Mouse (Mus musculus) kidney, adult 2 months (tissue): ENCODE measurements around the gene Fam92b. TPM values are rescaled to one million over a fixed set of nuclear protein-coding genes. Genes with fewer than 3 reads are reported as not detected.

Experiments
- DNase-seq: peaks from one replicate; pipeline ENCODE4 v3.0.0; 2021
- H3K27ac ChIP-seq: fragments of 200-500 bp; 2 replicates; pipeline ENCODE4 v1.5.1; 2012; ENCODE audit warnings: low read depth, low read length, control low read depth, inconsistent platforms; ENCODE audit not compliant: insufficient read depth
- H3K27me3 ChIP-seq: fragments of 200-500 bp; replicated peaks from 2 replicates; pipeline ENCODE4 v1.6.1; 2012; ENCODE audit warnings: mild to moderate bottlenecking, moderate library complexity, low read length, inconsistent platforms; ENCODE audit not compliant: control insufficient read depth, insufficient read depth
- H3K36me3 ChIP-seq: fragments of 200-500 bp; 2 replicates; pipeline ENCODE4 v1.6.1; 2012; ENCODE audit warnings: mild to moderate bottlenecking, moderate library complexity, low read length, inconsistent platforms; ENCODE audit not compliant: control insufficient read depth, insufficient read depth
- H3K4me1 ChIP-seq: fragments of 200-500 bp; 2 replicates; pipeline ENCODE4 v1.6.1; 2011; ENCODE audit warnings: low read length; ENCODE audit not compliant: control insufficient read depth, insufficient read depth
- H3K4me3 ChIP-seq: fragments of 200-500 bp; 2 replicates; pipeline ENCODE4 v1.5.1; 2011; ENCODE audit warnings: mild to moderate bottlenecking, low read depth, low read length, control low read depth; ENCODE audit not compliant: insufficient read depth
- CTCF ChIP-seq: fragments of 200-500 bp; conservative IDR thresholded peaks from 2 replicates; pipeline ENCODE4 v1.5.1; 2011; ENCODE audit warnings: low read depth, mild to moderate bottlenecking, control low read depth, low read length, moderate library complexity, mixed read lengths; ENCODE audit not compliant: insufficient read depth, insufficient read length
- POLR2A ChIP-seq: fragments of 200-500 bp; IDR thresholded peaks from one replicate; pipeline ENCODE4 v1.6.1; 2011; ENCODE audit warnings: low read depth, low read length, control low read depth
- WGBS: fragments of 180-500 bp; shearing (Covaris S2); methylation state at CpG from one replicate; pipeline ENCODE4 v1.1.7; 2018; 5-methylcytosine and 5-hydroxymethylcytosine counted together
- polyA plus RNA-seq: library from polyadenylated mRNA; depleted of rRNA; stranded (reverse); fragments of >200 nt; gene quantifications from 2 replicates; pipeline ENCODE4 v1.2.3, GENCODE M21; 2012; rRNA removed

Fam92b gene
- polyA plus RNA-seq, 1 experiment = not detected

DNA sequence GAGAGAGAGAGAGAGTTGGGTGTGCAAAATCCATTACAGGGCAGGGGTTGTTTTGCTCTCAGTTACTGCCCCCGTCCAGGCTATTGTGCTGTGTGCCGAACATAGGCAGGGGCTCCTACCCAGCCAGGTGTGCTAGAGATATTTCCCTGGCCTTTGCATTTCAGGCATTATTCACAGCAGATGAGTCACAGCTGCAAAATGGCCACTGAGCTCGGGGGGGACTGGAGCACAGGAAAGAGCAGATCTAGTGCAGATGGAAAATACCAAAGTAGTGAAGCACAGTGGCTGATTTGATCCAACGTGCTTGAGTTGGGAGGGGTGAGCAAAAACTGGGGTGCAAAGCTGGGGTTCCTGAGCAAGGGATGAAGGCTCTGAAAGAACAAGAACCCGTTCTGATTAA lies 56.3 kb downstream of the Fam92b start:
- 54% methylated on average over 5 of the region's 5 CpGs for WGBS

DNA sequence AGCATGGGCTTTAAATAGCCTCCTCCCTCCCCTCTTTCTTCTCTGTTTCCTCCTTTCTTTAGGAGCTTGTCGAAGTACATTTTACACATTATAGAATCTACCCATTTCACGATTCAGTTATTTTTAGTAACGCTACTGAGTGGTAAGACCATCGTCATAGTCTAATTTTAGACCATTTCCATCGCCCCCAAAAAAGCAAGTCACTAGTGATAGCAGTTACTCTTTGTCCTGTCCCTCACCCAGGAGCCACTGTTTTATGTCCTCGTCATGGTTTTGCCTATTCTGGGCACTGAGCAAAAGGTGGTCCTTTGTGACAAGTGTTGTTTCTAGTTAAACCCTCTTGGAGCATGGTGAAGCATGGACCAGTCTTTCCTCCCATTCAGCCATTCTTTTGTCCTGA lies 57.3 kb downstream of the Fam92b start:
- no peaks in the 10 kb centered on the region for H3K36me3 ChIP-seq
- no peak overlapping the region for H3K27ac ChIP-seq
- no peak overlapping the region for H3K4me3 ChIP-seq
- no peak for DNase-seq
- 76% methylated on average over 6 of the region's 6 CpGs for WGBS
- no peaks in the 10 kb centered on the region for H3K27me3 ChIP-seq
- no peaks in the 10 kb centered on the region; the same call in 1 of the 2 replicates for H3K4me1 ChIP-seq
- TF ChIP-seq POLR2A (no peak), CTCF (no peak)

More for the DNA sequence above, 56.3 kb downstream of the Fam92b start:
- no peak overlapping the region for H3K4me3 ChIP-seq
- no peak overlapping the region for H3K27ac ChIP-seq
- H3K27me3 ChIP-seq = no peaks in the 10 kb centered on the region
- no peaks in the 10 kb centered on the region; the same call in 1 of the 2 replicates for H3K4me1 ChIP-seq
- H3K36me3 ChIP-seq = no peaks in the 10 kb centered on the region
- no peak for TF ChIP-seq POLR2A
- no peak for TF ChIP-seq CTCF
- DNase-seq = no peak

DNA sequence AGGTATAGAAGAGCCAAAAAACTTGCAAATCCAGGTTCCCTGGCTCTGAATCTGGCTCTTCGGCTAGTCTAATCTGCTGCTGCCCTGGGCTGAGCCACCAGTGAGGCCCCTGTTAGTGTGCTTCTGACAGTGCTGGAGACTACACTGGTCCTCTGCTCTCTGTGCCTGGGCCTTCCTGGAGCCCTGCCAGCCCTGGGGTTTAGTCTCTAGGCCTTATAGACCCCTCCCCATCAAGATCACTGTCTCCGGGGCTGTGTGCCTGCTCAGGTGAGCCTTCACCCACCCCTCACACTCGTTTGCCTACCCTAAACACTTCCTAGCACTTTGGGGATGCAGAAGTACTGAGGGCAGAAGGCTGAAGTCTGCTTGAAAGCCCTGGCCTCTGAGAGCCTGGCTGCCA lies 57.8 kb downstream of the Fam92b start:
- Histone ChIP-seq H3K36me3 (no peaks in the 10 kb centered on the region), H3K27ac (no peak overlapping the region), H3K4me3 (no peak overlapping the region), H3K27me3 (no peaks in the 10 kb centered on the region), H3K4me1 (no peaks in the 10 kb centered on the region; the same call in 1 of the 2 replicates)
- 68% methylated on average over 3 of the region's 3 CpGs for WGBS
- TF ChIP-seq POLR2A = no peak
- no peak for TF ChIP-seq CTCF
- DNase-seq = no peak

DNA sequence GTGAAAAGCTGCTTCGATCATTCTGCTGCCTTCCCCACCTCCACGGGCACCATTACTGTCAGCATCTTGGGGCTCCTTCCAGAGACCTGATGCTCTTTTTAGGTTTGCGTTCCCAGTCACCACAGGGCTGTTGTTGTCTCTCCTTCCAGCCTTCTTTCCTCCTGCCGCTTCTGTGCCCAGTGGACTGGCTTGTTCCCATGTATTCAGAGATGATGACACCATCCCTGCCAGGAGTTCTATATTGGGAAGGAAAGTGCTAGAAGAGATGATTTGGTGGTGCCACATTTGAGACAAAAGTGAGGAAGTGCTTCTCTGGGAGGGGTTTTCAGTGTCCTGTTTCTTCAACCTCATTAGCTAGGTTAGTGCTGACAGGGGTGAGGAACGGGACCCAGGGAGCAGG lies 58.4 kb downstream of the Fam92b start:
- Histone ChIP-seq H3K4me3 (no peak overlapping the region), H3K4me1 (no peaks in the 10 kb centered on the region; the same call in 1 of the 2 replicates), H3K27ac (no peak overlapping the region), H3K36me3 (no peaks in the 10 kb centered on the region), H3K27me3 (no peaks in the 10 kb centered on the region)
- no peak for TF ChIP-seq POLR2A
- TF ChIP-seq CTCF = no peak
- 80% methylated on average over 5 of the region's 5 CpGs for WGBS
- DNase-seq = no peak

DNA sequence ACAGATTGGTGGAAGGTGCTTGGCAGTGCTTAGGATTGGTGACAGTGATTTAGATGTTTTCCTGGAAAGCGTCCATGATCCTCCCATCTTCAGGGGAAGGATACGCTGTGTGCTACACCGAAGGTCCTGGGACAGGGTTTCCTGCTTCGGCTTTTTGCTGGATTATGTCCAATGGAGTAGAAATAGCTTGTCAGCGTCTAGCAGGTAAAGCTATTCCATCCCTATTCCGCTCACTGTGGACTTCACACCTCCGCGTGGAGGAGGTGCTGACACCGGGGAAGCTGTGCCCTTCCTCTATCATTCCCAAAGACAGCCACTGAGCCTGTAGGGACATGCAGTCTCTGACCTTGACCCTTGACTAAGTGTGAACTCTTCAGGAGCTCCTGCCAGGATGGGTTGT lies 59.1 kb downstream of the Fam92b start:
- H3K4me3 ChIP-seq = no peak overlapping the region
- 0 out of 2 replicates have a peak overlapping the region, but pooled peaks have one; percentile 20 for H3K27ac ChIP-seq
- no peaks in the 10 kb centered on the region for H3K36me3 ChIP-seq
- DNase-seq = peak; percentile 85
- 46% methylated on average over 9 of the region's 9 CpGs for WGBS
- TF ChIP-seq CTCF (no peak), POLR2A (no peak)
- peaks cover under 1% of the 10 kb centered on the region; the same call in 1 of the 2 replicates for H3K4me1 ChIP-seq
- H3K27me3 ChIP-seq = no peaks in the 10 kb centered on the region

DNA sequence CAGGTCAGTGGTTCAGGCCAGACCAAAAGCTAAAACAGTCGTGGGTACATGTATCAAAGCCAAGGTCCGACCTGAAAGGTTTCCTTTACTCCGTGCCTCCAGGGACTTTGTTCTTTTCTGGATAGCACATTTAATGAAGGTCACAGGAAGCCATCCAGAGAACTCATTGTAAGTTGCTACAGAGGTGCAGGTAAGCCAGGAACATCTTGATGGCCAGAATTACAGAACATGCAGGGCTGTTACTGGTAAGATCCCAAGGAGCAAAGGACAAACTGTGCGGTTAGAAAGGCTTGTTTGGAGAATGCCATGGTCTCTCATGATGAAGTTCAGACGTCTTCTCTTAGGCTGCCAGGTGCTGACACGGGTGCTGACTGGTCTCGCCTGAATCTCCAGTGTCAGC lies 60.7 kb downstream of the Fam92b start:
- Histone ChIP-seq H3K4me1 (peaks cover 6% of the 10 kb centered on the region; the same call in 1 of the 2 replicates), H3K27ac (no peak overlapping the region), H3K36me3 (no peaks in the 10 kb centered on the region), H3K27me3 (no peaks in the 10 kb centered on the region), H3K4me3 (no peak overlapping the region)
- WGBS = 41% methylated on average over 7 of the region's 7 CpGs
- no peak for TF ChIP-seq POLR2A
- DNase-seq = no peak

Other genes starting within 250 kb of the Fam92b start
- 16.7 and 19.7 TPM in 2 replicates for gene Crispld2, start 185.0 kb downstream of the Fam92b start, polyA plus RNA-seq
- gene Zdhhc7, start 76.0 kb downstream of the Fam92b start, polyA plus RNA-seq = 58.7 and 68.2 TPM in 2 replicates
- gene 6430548M08Rik, start 63.3 kb downstream of the Fam92b start, polyA plus RNA-seq = 8.4 and 8.8 TPM in 2 replicates
- gene Gse1, start 51.0 kb upstream of the Fam92b start, polyA plus RNA-seq = 14.8 and 15.6 TPM in 2 replicates